Mouse (Mus musculus) midbrain, embryonic 16.5 days (tissue): ENCODE data around the gene Apobec2. TPM values are rescaled to one million over a fixed set of nuclear protein-coding genes. Genes with fewer than 3 reads are reported as not detected.

ENCODE experiments used
- ATAC-seq: fragments of 200-750 bp; cut with Nextera tagmentation; 2 replicates; pipeline ENCODE4 v1.8.0; 2017; ENCODE audit warnings: moderate TSS enrichment
- H3K27ac ChIP-seq: fragments of 300-500 bp; sonication (generic); 2 replicates; pipeline ENCODE4 v1.5.1; 2014; ENCODE audit warnings: mild to moderate bottlenecking, low read length, mixed read lengths
- H3K27me3 ChIP-seq: fragments of 300-500 bp; sonication (generic); 2 replicates; pipeline ENCODE4 v1.6.1; 2014; ENCODE audit warnings: low read depth, low read length, mixed read lengths; ENCODE audit not compliant: control insufficient read depth, insufficient read depth
- H3K36me3 ChIP-seq: fragments of 300-500 bp; sonication (generic); 2 replicates; pipeline ENCODE4 v1.6.1; 2014; ENCODE audit warnings: mild to moderate bottlenecking, low read length, moderate library complexity, mixed read lengths; ENCODE audit not compliant: control insufficient read depth, insufficient read depth
- H3K4me1 ChIP-seq: fragments of 300-500 bp; sonication (generic); 2 replicates; pipeline ENCODE4 v1.6.1; 2014; ENCODE audit warnings: mild to moderate bottlenecking, low read length, mixed read lengths; ENCODE audit not compliant: control insufficient read depth, insufficient read depth
- H3K4me2 ChIP-seq: fragments of 300-500 bp; sonication (generic); 2 replicates; pipeline ENCODE4 v1.6.1; 2014; ENCODE audit warnings: mild to moderate bottlenecking, low read length, mixed read lengths
- H3K4me3 ChIP-seq: fragments of 300-500 bp; sonication (generic); 2 replicates; pipeline ENCODE4 v1.5.1; 2014; ENCODE audit warnings: low read depth, mild to moderate bottlenecking, low read length, moderate library complexity, mixed read lengths
- H3K9ac ChIP-seq: fragments of 300-500 bp; sonication (generic); 2 replicates; pipeline ENCODE4 v1.6.1; 2014; ENCODE audit warnings: low read depth, low read length, mixed read lengths
- H3K9me3 ChIP-seq: fragments of 300-500 bp; sonication (generic); replicated peaks from 2 replicates; pipeline ENCODE4 v1.6.1; 2014; ENCODE audit warnings: mild to moderate bottlenecking, low read length, mixed read lengths; ENCODE audit not compliant: control insufficient read depth, poor library complexity, severe bottlenecking
- WGBS: fragments of 180-500 bp; shearing (Covaris S2); extraction: QIAGEN DNeasy Blood & Tissue Kit; methylation state at CpG from one replicate; pipeline ENCODE4 v1.1.7; 2014; 5-methylcytosine and 5-hydroxymethylcytosine counted together
- polyA plus RNA-seq: library from polyadenylated mRNA; unstranded; fragments of >200 nt; fragmentation: Nextera tagmentation; extraction: Ambion mirVana; gene quantifications from 2 replicates; pipeline ENCODE4 v1.2.1, GENCODE M21; 2015

Apobec2 gene
- polyA plus RNA-seq, 1 experiment from 2014 or later, result 0.43 TPM

- H3K36me3 ChIP-seq, result no peaks in the 10 kb centered on the region
- H3K9ac ChIP-seq, result no peak overlapping the region
- WGBS, result 72% methylated on average over 11 of the region's 11 CpGs
- H3K27ac ChIP-seq, result no peak overlapping the region
- no peaks in the 10 kb centered on the region for H3K27me3 ChIP-seq
- H3K4me1 ChIP-seq, result no peaks in the 10 kb centered on the region
- no peak overlapping the region for H3K4me2 ChIP-seq
- no peak overlapping the region for H3K4me3 ChIP-seq
- ATAC-seq, result no peak
- H3K9me3 ChIP-seq, result no peaks in the 10 kb centered on the region
Observed at GRCm38 (mm10) chr17:48427852-48428530, 4.7 kb downstream of the Apobec2 start.

DNA sequence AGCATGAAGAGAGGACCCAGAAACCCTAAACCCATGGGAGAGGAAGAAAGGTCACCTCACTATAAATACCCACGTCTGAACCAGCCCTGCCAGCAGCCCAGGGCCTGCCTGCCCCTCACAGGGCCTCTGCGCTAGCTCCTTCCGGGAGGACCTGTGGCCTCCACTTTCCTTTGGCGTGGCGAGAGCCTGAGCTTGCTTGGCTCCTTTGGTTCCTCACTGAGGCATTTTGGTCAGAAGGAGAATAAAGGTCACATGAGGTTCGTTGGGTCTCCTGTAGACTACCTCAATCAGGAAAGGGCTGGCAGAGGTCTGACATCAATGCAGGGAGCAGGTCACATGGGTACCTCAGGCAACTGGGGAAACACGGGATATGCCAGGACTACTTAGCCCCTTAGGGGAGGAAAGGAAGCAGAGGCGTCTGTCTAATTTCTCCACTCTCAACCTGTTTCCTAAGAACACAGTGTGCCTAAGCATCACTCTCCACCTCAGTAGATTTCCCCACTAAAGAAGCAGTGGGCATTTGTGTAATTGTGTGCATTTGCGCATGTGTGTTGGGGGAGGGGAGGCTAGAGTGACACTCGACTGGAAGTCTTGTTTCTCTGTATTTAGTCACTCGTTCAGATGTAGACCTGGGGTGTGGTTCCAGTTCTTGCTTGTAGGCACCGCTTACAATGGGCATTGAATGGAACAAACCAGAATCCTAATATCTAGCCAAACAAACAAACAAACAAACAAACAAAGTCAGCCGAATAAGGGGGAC, 5.6 kb downstream of the Apobec2 start:
- Histone ChIP-seq H3K4me1 (no peaks in the 10 kb centered on the region), H3K4me2 (no peak overlapping the region), H3K27me3 (no peaks in the 10 kb centered on the region), H3K9me3 (no peaks in the 10 kb centered on the region), H3K27ac (no peak overlapping the region), H3K4me3 (no peak overlapping the region), H3K36me3 (no peaks in the 10 kb centered on the region), H3K9ac (no peak overlapping the region)
- 77% methylated on average over 13 of the region's 13 CpGs for WGBS
- ATAC-seq, result no peak

GRCm38 (mm10) chr17:48425823-48426612, 6.7 kb downstream of the Apobec2 start:
- no peak for ATAC-seq
- no peak overlapping the region for H3K4me3 ChIP-seq
- no peaks in the 10 kb centered on the region for H3K9me3 ChIP-seq
- no peaks in the 10 kb centered on the region for H3K36me3 ChIP-seq
- no peak overlapping the region for H3K4me2 ChIP-seq
- WGBS, result 43% methylated on average over 9 of the region's 9 CpGs
- H3K27me3 ChIP-seq, result no peaks in the 10 kb centered on the region
- H3K27ac ChIP-seq, result no peak overlapping the region
- no peak overlapping the region for H3K9ac ChIP-seq
- no peaks in the 10 kb centered on the region for H3K4me1 ChIP-seq

DNA sequence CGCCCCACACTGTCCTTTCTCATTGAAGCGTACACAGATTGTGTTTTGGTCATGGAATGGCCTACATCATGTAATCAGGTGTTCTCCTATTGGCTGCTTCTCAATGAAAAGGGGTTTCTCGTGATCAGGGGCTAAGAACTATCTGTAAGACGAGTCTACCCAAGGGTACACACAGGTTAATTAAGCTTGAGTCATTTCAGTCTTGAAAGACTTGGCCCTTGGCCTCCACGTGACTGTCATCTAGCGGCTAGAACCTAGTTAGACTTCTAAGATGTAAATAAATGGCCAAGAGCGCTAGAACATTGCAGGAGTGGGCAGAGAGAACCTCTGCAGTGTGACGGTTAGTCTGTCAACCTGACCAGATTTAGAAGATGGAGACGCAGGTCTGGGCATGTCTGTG, 8.5 kb downstream of the Apobec2 start:
- H3K27ac ChIP-seq, result no peak overlapping the region
- ATAC-seq, result no peak
- H3K4me1 ChIP-seq, result no peaks in the 10 kb centered on the region
- H3K4me2 ChIP-seq, result no peak overlapping the region
- no peaks in the 10 kb centered on the region for H3K9me3 ChIP-seq
- H3K4me3 ChIP-seq, result no peak overlapping the region
- no peak overlapping the region for H3K9ac ChIP-seq
- WGBS, result 90% methylated on average over 9 of the region's 9 CpGs
- no peaks in the 10 kb centered on the region for H3K27me3 ChIP-seq
- H3K36me3 ChIP-seq, result no peaks in the 10 kb centered on the region

GRCm38 (mm10) chr17:48419571-48419970, 13.2 kb downstream of the Apobec2 start:
- no peak overlapping the region for H3K4me3 ChIP-seq
- H3K4me1 ChIP-seq, result no peaks in the 10 kb centered on the region
- H3K36me3 ChIP-seq, result no peaks in the 10 kb centered on the region; the same call in 1 of the 2 replicates
- no peak overlapping the region for H3K27ac ChIP-seq
- H3K9me3 ChIP-seq, result no peaks in the 10 kb centered on the region
- H3K4me2 ChIP-seq, result no peak overlapping the region
- no peaks in the 10 kb centered on the region for H3K27me3 ChIP-seq
- ATAC-seq, result no peak
- H3K9ac ChIP-seq, result no peak overlapping the region
- 79% methylated on average over 2 of the region's 2 CpGs for WGBS

DNA sequence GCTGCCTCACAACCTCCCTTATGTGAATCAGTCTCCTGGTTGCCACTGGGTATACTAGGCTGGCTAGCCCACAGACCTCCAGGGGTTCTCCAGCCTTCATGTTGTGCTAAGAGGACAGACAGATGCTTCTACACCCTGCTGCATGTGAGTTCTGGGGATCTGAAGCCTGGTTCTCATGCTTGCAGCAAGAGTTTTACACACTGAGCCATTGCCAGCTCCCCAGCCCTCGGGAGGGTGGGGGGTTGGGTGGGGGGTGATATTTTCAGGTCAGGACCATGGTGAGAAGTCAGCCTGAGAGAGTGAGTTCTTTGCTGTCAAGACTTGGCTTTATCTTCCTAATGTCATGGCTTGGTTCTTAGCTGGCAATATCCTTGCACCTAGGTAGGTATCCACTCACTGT, 13.9 kb downstream of the Apobec2 start:
- no peaks in the 10 kb centered on the region for H3K9me3 ChIP-seq
- H3K36me3 ChIP-seq, result no peaks in the 10 kb centered on the region; the same call in 1 of the 2 replicates
- H3K27ac ChIP-seq, result no peak overlapping the region
- ATAC-seq, result no peak
- 86% methylated on average over 1 of the region's 1 CpGs for WGBS
- H3K4me3 ChIP-seq, result no peak overlapping the region
- no peaks in the 10 kb centered on the region for H3K4me1 ChIP-seq
- H3K27me3 ChIP-seq, result no peaks in the 10 kb centered on the region
- H3K9ac ChIP-seq, result no peak overlapping the region
- no peak overlapping the region for H3K4me2 ChIP-seq

GRCm38 (mm10) chr17:48418174-48418573, 14.6 kb downstream of the Apobec2 start:
- ATAC-seq, result no peak
- H3K9ac ChIP-seq, result no peak overlapping the region
- no peaks in the 10 kb centered on the region for H3K27me3 ChIP-seq
- H3K27ac ChIP-seq, result no peak overlapping the region
- H3K9me3 ChIP-seq, result no peaks in the 10 kb centered on the region
- no peaks in the 10 kb centered on the region; the same call in 1 of the 2 replicates for H3K36me3 ChIP-seq
- H3K4me2 ChIP-seq, result no peak overlapping the region
- H3K4me1 ChIP-seq, result no peaks in the 10 kb centered on the region
- 85% methylated on average over 7 of the region's 7 CpGs for WGBS
- H3K4me3 ChIP-seq, result no peak overlapping the region

DNA sequence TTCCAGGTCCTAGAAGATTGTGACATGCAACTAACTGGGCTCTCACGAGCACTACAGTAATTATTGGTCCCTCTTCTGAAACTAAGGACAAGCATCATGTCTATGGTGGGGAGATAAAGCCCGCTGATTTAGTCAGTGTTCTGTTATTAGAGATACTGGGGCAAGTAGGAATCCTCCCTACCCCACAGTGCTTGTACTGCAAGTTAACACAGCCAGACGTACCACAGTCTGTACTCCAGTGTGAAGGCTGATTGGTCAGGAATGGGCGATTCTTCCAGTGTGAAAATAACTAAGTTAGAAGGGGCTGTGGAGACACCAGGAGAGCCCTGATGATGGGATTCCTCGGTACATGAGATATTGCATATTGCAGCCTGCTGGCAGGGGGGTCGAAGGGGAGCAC, 15.2 kb downstream of the Apobec2 start:
- ATAC-seq, result no peak
- Histone ChIP-seq H3K9ac (no peak overlapping the region), H3K9me3 (no peaks in the 10 kb centered on the region), H3K27me3 (no peaks in the 10 kb centered on the region), H3K36me3 (no peaks in the 10 kb centered on the region; the same call in 1 of the 2 replicates), H3K4me2 (no peak overlapping the region), H3K27ac (no peak overlapping the region), H3K4me3 (no peak overlapping the region), H3K4me1 (no peaks in the 10 kb centered on the region)
- WGBS, result 90% methylated on average over 6 of the region's 6 CpGs
